Mouse (Mus musculus) retina, postnatal 1 day (tissue): ENCODE measurements around the gene Cpn2.

Source experiments
- DNase-seq: peaks from one replicate; pipeline ENCODE4 v3.0.0-alpha.2; 2012

The Cpn2 gene

GRCm38 (mm10) chr16:30267359-30267758 lies at the start of gene Cpn2:
Gene Cpn2 (minus strand): TSS chr16:30267499.
- DNase-seq: no peak

GRCm38 (mm10) chr16:30314236-30314635 lies 46.9 kb upstream of the Cpn2 start:
- DNase-seq: peak; percentile 59

- no peak for DNase-seq
These were observed 43.3 kb upstream of the Cpn2 start, which contains the start of gene Gp5 for GRCm38 (mm10) chr16:30310647-30311046. Gene Gp5 (minus strand): TSS chr16:30310779.

- DNase-seq: no peak
These were observed 42.8 kb upstream of the Cpn2 start for GRCm38 (mm10) chr16:30310171-30310515.

GRCm38 (mm10) chr16:30309395-30310170 lies 42.3 kb upstream of the Cpn2 start:
- peak; percentile 47 for DNase-seq

GRCm38 (mm10) chr16:30308616-30309394 lies 41.5 kb upstream of the Cpn2 start:
- peak; percentile 73 for DNase-seq

- DNase-seq: no peak
These were observed 40.8 kb upstream of the Cpn2 start for GRCm38 (mm10) chr16:30307961-30308615.

- DNase-seq: no peak
These were observed 40.0 kb upstream of the Cpn2 start for GRCm38 (mm10) chr16:30307306-30307705.

GRCm38 (mm10) chr16:30306102-30306501 lies 38.8 kb upstream of the Cpn2 start:
- DNase-seq: no peak

GRCm38 (mm10) chr16:30304236-30304635 lies 36.9 kb upstream of the Cpn2 start:
- no peak for DNase-seq

- no peak for DNase-seq
These were observed 36.1 kb upstream of the Cpn2 start for GRCm38 (mm10) chr16:30303411-30303810.

- DNase-seq: no peak
These were observed 35.4 kb upstream of the Cpn2 start for GRCm38 (mm10) chr16:30302686-30303085.

- no peak for DNase-seq
These were observed 32.5 kb upstream of the Cpn2 start for GRCm38 (mm10) chr16:30299711-30300277.

GRCm38 (mm10) chr16:30297450-30297849 lies 30.2 kb upstream of the Cpn2 start:
- no peak for DNase-seq

GRCm38 (mm10) chr16:30296601-30297275 lies 29.4 kb upstream of the Cpn2 start:
- DNase-seq: no peak

- no peak for DNase-seq
These were observed 27.8 kb upstream of the Cpn2 start for GRCm38 (mm10) chr16:30295106-30295505.

- DNase-seq: peak; percentile 83
These were observed 23.1 kb upstream of the Cpn2 start for GRCm38 (mm10) chr16:30290436-30290835.

GRCm38 (mm10) chr16:30285701-30286100 lies 18.4 kb upstream of the Cpn2 start:
- DNase-seq: peak; percentile 39

GRCm38 (mm10) chr16:30283743-30284337 lies 16.5 kb upstream of the Cpn2 start:
- peak; percentile 79 for DNase-seq

- DNase-seq: peak; percentile 73
These were observed 15.7 kb upstream of the Cpn2 start, which contains the start of gene Lrrc15 for GRCm38 (mm10) chr16:30282844-30283495. Gene Lrrc15 (minus strand): TSS chr16:30283256.

- DNase-seq: no peak
These were observed 13.5 kb upstream of the Cpn2 start for GRCm38 (mm10) chr16:30280676-30281297.
